Mouse (Mus musculus) small intestine, adult 2 months (tissue): Measurements from ENCODE around the gene St6galnac3. TPM values are rescaled to one million over a fixed set of nuclear protein-coding genes. Genes with fewer than 3 reads are reported as not detected.

ENCODE experiments used
- H3K27ac ChIP-seq: fragments of 200-500 bp; 2 replicates; pipeline ENCODE4 v1.5.1; 2012; ENCODE audit warnings: low read depth, low read length, control low read depth, inconsistent platforms; ENCODE audit not compliant: insufficient read depth
- H3K27me3 ChIP-seq: fragments of 200-500 bp; 2 replicates; pipeline ENCODE4 v1.6.1; 2012; ENCODE audit warnings: mild to moderate bottlenecking, moderate library complexity, low read length, inconsistent platforms; ENCODE audit not compliant: control insufficient read depth, insufficient read depth
- H3K36me3 ChIP-seq: fragments of 200-500 bp; 2 replicates; pipeline ENCODE4 v1.6.1; 2012; ENCODE audit warnings: mild to moderate bottlenecking, low read length, control low read depth, inconsistent platforms; ENCODE audit not compliant: control insufficient read depth, insufficient read depth
- H3K4me1 ChIP-seq: fragments of 200-500 bp; 2 replicates; pipeline ENCODE4 v1.6.1; 2012; ENCODE audit warnings: low read length, inconsistent platforms, mixed read lengths; ENCODE audit not compliant: control insufficient read depth, insufficient read depth, insufficient read length
- H3K4me3 ChIP-seq: fragments of 200-500 bp; 2 replicates; pipeline ENCODE4 v1.5.1; 2012; ENCODE audit warnings: low read depth, mild to moderate bottlenecking, control low read depth, inconsistent platforms, low read length, moderate library complexity
- CTCF ChIP-seq: fragments of 200-500 bp; IDR thresholded peaks from 2 replicates; pipeline ENCODE4 v1.5.1; 2012; ENCODE audit warnings: low read depth, mild to moderate bottlenecking, control low read depth, inconsistent platforms, low read length, moderate library complexity, mixed read lengths; ENCODE audit not compliant: insufficient replicate concordance, insufficient read length; ENCODE audit errors: extremely low read depth
- POLR2A ChIP-seq: fragments of 200-500 bp; IDR thresholded peaks from 2 replicates; pipeline ENCODE4 v1.6.1; 2012; ENCODE audit warnings: low read depth, mild to moderate bottlenecking, control low read depth, inconsistent platforms, low read length, moderate library complexity
- WGBS: fragments of 180-500 bp; shearing (Covaris S2); methylation state at CpG from one replicate; pipeline ENCODE4 v1.1.7; 2018; 5-methylcytosine and 5-hydroxymethylcytosine counted together
- polyA plus RNA-seq: library from polyadenylated mRNA; depleted of rRNA; stranded (reverse); fragments of >200 nt; gene quantifications from 2 replicates; pipeline ENCODE4 v1.2.3, GENCODE M21; 2012

The St6galnac3 gene
- polyA plus RNA-seq, 1 experiment: 1.1 TPM

DNA sequence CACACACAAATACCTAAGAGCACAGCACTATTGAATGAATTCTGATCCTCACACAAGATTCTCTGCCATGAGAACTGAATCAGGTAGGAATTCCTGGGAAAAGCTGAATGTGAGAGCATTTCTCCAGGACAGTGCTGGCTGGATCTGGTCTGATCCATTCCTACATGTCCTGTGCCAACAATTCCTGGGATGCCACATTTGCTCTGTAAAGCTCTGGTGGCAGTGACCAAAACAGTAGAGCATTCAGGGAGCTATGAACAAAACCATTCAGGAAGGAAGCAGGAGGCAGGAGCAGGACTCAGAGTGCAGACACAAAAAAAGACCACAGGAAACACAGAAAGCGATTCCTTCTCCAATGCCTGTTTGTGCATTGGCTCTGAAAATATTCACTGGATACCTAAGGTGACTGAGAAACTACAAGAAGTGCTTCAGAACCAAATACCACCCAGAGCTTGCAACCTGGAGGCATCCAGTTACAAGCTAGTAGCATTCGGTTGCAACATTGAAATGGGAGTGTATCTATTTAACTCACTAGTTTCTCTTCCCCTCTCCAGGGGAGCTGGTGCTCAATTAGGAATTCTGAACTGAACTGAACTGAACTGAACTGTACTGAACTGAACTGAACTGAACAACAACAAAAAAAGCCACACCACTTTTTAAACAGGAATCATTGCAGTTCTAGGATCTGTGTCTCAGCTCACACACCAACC is 88.7 kb downstream of the St6galnac3 start:
- no peaks in the 10 kb centered on the region for H3K36me3 ChIP-seq
- H3K27ac ChIP-seq: no peak overlapping the region
- TF ChIP-seq CTCF: no peak
- no peak for TF ChIP-seq POLR2A
- no peaks in the 10 kb centered on the region for H3K4me1 ChIP-seq
- no peak overlapping the region for H3K4me3 ChIP-seq
- no peaks in the 10 kb centered on the region for H3K27me3 ChIP-seq
- WGBS: 64% methylated on average over 2 of the region's 2 CpGs

DNA sequence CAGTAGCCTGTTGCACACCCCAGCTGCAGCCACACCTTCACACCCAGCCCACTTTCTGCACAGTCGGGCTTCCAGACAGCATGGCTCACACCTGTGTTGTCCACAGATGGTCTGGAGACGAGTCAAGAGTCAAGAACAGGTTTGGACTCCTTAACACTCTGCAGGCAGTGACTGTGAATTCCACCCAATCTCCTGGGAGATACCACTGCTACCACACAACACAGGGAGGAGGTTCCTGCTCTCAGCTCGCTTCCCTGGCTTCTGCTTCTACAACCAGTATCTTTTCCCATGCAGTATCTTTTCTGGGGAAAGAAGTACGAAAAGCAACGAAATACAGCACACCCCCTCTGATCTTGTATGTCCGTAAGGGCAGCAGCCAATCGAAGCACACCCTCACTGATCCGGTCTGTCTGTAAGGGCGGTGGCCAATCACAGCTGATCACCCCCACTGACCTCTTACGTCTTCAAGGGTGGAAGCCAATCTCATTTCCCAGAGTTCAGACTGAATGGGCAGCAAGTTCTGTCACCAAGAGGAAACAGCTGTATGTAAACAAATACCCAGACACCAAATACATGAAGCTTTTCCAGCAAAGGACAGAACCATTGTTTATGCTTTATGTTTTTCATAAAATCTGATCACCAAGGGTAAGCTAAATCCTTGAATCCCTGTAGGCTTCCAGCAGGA is 92.8 kb downstream of the St6galnac3 start:
- no peak overlapping the region for H3K27ac ChIP-seq
- 69% methylated on average over 10 of the region's 10 CpGs for WGBS
- no peak overlapping the region for H3K4me3 ChIP-seq
- no peaks in the 10 kb centered on the region for H3K36me3 ChIP-seq
- no peaks in the 10 kb centered on the region for H3K4me1 ChIP-seq
- TF ChIP-seq POLR2A (no peak), CTCF (no peak)
- no peaks in the 10 kb centered on the region for H3K27me3 ChIP-seq

DNA sequence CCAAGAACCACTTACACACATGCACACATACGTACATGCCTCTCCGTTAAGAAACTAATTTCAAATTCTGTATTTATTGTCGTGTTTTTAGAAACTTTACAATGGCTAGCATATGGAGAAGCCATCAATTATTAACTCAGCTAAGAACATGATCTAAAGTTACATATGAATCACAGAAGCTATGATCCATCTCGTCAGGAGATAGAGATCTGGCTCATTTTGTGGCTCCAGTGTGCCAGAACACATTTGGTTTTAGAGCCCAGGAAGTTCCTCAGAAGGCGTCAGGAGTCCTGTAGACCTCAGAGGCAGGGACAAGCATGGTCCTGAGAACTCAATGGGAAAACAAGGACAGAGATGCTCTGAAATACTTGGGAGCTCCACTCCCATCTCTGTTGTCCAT is 98.7 kb downstream of the St6galnac3 start:
- H3K4me3 ChIP-seq: no peak overlapping the region
- 66% methylated on average over 5 of the region's 5 CpGs for WGBS
- no peaks in the 10 kb centered on the region for H3K4me1 ChIP-seq
- TF ChIP-seq CTCF (no peak), POLR2A (no peak)
- H3K36me3 ChIP-seq: no peaks in the 10 kb centered on the region
- H3K27me3 ChIP-seq: no peaks in the 10 kb centered on the region
- H3K27ac ChIP-seq: no peak overlapping the region

DNA sequence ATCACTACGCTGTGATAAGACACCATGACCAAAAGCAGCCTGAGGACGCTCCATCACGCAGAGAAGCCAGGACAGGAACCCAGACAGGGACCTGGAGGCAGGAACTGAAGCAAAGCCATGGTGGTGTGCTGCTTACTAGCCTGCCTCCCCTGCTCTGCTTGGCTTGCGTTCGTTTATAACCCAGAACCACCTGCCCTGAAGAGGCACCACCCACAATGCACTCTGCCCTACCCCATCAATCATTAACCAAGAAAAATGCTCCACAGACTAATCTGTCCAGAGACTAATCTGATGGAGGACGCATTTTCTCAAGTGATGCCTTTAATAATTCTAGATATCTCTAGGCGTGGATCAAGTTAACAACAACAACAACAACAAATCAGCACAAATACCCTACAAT is 106.0 kb downstream of the St6galnac3 start:
- Histone ChIP-seq H3K27ac (no peak overlapping the region), H3K27me3 (no peaks in the 10 kb centered on the region), H3K36me3 (no peaks in the 10 kb centered on the region), H3K4me1 (no peaks in the 10 kb centered on the region), H3K4me3 (no peak overlapping the region)
- 46% methylated on average over 7 of the region's 7 CpGs for WGBS
- TF ChIP-seq POLR2A (no peak), CTCF (no peak)

DNA sequence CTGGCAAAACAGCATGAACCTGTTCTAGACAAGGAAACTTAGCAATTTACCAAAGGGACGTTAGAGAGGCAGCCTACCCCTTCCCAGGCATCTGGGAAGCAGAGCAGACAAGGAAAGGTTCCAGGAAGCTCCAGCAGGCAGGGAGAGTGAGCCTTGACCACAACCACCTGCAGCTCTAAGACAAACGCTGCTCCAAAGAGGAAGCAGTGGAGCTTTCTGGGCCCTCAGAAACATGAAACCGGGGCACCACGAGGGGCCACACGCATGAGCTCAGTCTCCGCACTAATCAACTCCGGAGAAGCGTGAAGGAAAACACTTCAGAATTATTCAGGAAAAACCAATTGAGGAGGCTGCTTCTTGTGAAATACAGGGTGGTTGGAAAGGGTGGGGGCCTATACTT is 108.1 kb downstream of the St6galnac3 start:
- TF ChIP-seq CTCF (no peak), POLR2A (no peak)
- Histone ChIP-seq H3K36me3 (no peaks in the 10 kb centered on the region), H3K4me3 (no peak overlapping the region), H3K27ac (no peak overlapping the region), H3K4me1 (no peaks in the 10 kb centered on the region), H3K27me3 (no peaks in the 10 kb centered on the region)
- 61% methylated on average over 8 of the region's 8 CpGs for WGBS

DNA sequence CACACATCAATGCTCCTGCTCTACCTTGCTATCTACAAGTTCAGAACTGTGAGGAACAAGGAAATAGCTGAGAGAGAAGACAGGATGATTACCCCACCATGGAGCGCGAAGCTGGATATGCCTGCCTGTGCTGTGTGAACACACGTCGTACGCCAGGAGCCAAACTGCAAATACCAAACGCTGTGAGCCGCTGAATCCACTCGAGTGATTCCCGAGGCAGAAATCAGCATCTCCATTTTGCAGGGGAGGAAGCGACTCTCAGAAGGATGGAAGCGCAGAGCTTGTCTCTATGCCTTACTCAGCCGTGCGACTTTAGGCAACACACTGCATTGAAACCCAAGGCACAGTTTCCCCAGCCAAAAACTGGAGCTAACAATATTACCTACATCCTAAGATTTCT is 114.7 kb downstream of the St6galnac3 start:
- no peak for TF ChIP-seq CTCF
- no peak for TF ChIP-seq POLR2A

DNA sequence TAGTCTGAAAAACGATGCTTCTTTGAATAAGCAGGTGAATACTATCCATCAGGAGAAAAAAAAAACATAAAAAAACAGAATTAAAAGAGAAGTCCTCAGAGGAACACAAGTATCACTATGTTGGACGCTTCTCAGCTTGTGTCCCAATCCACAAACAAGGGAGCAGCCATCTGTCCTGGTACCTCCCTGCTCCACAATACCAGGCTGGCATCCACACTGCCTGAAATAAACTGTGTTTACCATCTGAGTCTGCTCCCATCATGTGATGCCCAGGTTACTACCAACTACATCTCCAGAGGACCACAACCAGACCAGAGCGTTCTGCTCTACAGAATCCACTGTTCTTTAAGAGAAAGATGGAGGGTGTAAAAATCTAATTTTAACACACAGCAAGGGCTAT is 118.6 kb downstream of the St6galnac3 start:
- Histone ChIP-seq H3K27me3 (no peaks in the 10 kb centered on the region), H3K27ac (no peak overlapping the region), H3K4me3 (no peak overlapping the region), H3K4me1 (no peaks in the 10 kb centered on the region), H3K36me3 (no peaks in the 10 kb centered on the region)
- no peak for TF ChIP-seq POLR2A
- TF ChIP-seq CTCF: no peak
- 82% methylated on average over 3 of the region's 3 CpGs for WGBS

More for the DNA sequence above, 114.7 kb downstream of the St6galnac3 start:
- Histone ChIP-seq H3K27me3 (no peaks in the 10 kb centered on the region), H3K4me1 (no peaks in the 10 kb centered on the region), H3K27ac (no peak overlapping the region), H3K36me3 (no peaks in the 10 kb centered on the region), H3K4me3 (no peak overlapping the region)
- WGBS: 80% methylated on average over 13 of the region's 13 CpGs
